Mouse (Mus musculus) heart, adult 2 months (tissue): ENCODE data around the gene Fastkd3.

Experiments used
- CTCF ChIP-seq: fragments of 200-600 bp; IDR thresholded peaks from 2 replicates; pipeline ENCODE4 v1.8.1; 2022; ENCODE audit warnings: antibody characterized with exemption, mild to moderate bottlenecking, moderate library complexity
- EP300 ChIP-seq: fragments of 200-500 bp; IDR thresholded peaks from 2 replicates; pipeline ENCODE4 v1.6.1; 2011; ENCODE audit warnings: low read depth, low read length, control low read depth; ENCODE audit not compliant: insufficient read depth
- POLR2A ChIP-seq: fragments of 200-500 bp; IDR thresholded peaks from 2 replicates; pipeline ENCODE4 v1.6.1; 2011; ENCODE audit warnings: mild to moderate bottlenecking, low read depth, low read length, control low read depth; ENCODE audit not compliant: insufficient read depth

DNA sequence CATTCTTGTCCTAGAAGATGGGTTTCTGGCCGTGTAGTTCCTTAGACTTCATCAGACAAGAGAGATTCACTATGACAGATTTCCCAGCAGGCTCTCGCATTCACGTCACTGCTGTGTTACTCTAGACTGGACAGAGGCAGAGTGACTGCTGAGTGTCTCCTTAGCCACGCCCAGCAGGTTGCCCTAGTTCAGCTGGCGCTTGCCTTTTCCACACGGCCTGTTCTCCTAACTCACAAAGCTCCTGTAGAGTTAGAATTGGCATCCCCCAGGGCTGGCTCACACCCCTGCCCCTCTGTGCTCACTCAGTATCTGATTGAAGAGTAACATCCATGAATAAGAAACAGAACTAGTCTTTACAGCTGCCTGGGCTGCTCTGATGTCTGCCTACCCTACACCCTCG is 3.4 kb downstream of the Fastkd3 start:
- TF ChIP-seq POLR2A = no peak
- TF ChIP-seq CTCF = no peak
- TF ChIP-seq EP300 = no peak
